Mouse (Mus musculus): ENCODE measurements around the gene BC048671. TPM values are rescaled to one million over a fixed set of nuclear protein-coding genes. Genes with fewer than 3 reads are reported as not detected.
A peak's percentile ranks its signal among the peaks of the same experiment; 100 is the strongest.

BC048671 gene
- total RNA-seq (2015), result not detected in 2 replicates
- total RNA-seq (2017), result not detected in 2 replicates

DNA sequence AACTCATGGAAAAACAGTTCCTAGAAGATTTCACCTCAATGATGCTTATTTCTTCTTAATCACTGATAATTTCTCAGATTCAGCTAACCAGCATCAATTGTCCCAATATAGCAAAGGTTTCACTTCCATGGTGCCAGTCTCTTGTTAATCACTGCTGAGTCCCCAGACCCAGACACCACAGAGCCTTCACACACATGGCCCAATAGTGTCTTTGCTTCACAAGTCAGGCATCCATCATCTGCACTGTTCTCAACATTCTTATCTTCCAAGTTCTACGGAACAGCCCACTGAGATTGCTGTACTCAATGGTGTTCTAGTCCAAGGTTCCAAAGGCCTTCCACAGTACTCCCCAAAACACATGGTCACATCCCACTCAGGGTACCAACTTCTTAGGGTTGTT lies at the start of gene BC048671:
Gene BC048671 (plus strand): TSS at position 301 of the 400 bp plus-strand sequence.
- no peak for ATAC-seq (replicated peaks; ENCODE audit: poor library complexity)

- peak; percentile 60 for ATAC-seq (replicated peaks; ENCODE audit: poor library complexity)
These were observed 12.8 kb upstream of the BC048671 start for GRCm38 (mm10) chr6:90288265-90288664.

GRCm38 (mm10) chr6:90306315-90306975 lies 5.4 kb downstream of the BC048671 start:
- ATAC-seq (replicated peaks; ENCODE audit: poor library complexity), result 0 out of 2 replicates have a peak, but pooled peaks have one; percentile 14

DNA sequence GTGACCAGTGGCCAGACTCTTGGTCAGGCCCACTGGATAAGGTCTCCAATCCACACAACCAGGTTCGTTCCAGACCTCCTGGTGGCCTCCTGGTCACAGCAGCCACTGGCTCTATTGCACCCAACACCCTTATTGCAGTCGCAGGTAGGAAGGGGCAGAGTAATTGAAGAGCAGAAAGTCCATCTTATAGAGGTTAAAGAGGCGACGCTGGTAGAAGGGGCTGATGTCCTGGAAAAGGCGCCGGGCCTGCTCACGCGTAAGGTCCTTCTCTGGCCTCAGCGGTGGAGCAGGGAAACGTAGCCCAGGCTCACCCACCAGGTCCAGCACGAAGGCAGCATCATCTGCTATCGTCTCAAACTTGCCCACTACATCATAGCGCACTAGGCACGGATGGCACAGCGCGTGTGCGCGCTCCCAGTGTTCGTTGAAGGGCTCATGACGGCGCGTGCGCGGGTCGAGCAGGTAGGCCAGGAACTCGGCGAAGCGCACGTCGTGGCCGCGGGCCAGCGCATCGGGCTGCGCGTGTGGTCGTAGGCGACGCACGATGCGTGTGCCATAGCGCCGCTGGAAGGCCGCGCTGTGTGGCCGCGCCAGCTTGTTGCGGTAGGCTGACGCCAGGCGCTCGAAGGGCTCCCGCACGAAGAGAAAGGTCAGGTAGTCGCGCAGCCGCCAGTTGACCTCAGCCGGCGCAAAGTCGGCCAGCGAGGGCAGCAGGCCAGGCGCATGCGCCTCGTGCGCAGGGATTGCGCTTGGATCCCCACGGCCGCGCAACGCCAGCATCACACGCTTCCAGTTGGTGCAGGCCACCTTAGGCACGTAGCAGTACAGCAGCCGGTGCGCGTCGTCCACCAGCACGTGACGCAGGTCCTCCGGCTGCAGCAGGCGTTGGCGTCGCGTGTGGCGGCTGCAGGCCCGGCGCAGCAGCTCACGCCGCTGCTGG lies 8.1 kb downstream of the BC048671 start:
- ATAC-seq (replicated peaks; ENCODE audit: poor library complexity), result no peak

DNA sequence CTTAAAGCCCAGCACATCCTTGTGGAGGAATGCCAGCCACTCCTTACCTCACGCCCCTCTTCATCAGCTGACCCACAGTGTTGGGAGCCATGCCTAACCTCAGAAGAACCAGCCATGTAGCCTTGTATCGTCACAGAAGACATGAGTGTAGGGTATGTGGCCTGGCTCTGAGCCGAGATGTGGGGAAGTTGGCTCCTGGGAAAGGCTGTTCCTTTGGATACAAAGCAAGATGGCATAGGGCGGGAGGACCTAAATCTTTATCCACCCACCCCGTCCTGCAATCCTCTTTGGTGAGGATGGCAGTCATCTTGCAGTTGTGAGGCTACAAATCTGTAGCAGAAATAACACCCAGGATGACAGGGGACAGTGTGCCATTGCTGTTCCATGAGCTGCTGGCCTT lies 14.9 kb downstream of the BC048671 start:
- no peak for ATAC-seq (replicated peaks; ENCODE audit: poor library complexity)

- ATAC-seq (replicated peaks; ENCODE audit: poor library complexity), result no peak
These were observed 16.7 kb downstream of the BC048671 start for GRCm38 (mm10) chr6:90317510-90318258.

- ATAC-seq (replicated peaks; ENCODE audit: poor library complexity), result no peak; the same call in 1 of the 2 replicates
These were observed 18.0 kb downstream of the BC048671 start for GRCm38 (mm10) chr6:90319019-90319418.

DNA sequence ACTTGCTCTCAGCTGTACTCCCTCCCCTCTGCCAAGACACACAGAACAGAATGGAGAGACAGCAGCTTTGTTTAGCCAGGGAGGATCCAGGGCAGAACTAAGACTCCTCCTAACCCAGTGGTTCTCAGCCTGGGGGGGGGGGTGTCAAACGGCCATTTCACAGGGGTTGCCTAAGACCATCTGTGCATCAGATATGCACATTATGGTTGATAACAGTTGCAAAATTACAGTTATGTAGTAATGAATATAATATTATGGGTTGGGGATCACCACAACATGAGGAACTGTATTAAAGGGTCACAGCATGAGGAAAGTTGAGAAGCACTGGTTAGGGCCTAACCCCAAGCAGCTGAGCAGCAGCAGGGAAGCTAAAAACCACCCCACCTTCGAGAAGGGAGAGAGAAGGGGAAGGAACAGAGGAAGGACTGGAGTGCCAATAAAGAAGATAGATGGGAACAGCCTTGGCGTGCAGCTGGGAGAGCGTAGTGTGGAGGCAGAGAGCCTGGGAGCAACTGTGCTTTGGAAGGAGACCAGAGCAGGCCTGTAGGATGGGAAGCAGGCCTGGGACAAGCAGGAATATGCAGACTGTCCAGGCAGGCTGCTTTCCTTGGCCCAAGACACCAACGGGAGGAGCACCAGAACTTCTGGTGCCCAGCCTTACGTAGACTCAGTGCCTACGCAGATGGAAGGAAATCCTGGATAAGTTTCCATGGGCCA lies 18.6 kb downstream of the BC048671 start:
- ATAC-seq (replicated peaks; ENCODE audit: poor library complexity), result peak; percentile 59

- ATAC-seq (replicated peaks; ENCODE audit: poor library complexity), result peak; percentile 35
These were observed 19.4 kb downstream of the BC048671 start for GRCm38 (mm10) chr6:90320429-90320828.

DNA sequence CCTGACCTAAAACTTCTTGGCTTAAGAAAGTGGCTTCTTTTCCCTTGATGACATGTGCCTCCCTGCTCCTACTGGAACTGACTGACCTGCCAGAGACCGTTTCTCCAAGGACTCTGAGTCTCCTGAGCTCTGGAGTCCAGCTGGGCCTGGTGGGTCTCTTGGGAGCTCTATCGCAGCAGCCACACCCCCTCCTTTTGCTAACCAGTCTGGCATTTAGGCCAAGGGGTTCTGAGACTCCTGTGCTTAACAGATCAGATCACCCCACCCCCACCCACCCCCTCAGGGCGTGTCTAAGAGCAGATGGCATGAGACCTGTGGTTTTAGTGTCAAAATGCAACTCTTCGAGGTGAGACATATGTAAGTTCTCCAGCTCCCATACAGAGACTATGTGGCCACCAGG lies 20.8 kb downstream of the BC048671 start:
- ATAC-seq (replicated peaks; ENCODE audit: poor library complexity), result no peak

DNA sequence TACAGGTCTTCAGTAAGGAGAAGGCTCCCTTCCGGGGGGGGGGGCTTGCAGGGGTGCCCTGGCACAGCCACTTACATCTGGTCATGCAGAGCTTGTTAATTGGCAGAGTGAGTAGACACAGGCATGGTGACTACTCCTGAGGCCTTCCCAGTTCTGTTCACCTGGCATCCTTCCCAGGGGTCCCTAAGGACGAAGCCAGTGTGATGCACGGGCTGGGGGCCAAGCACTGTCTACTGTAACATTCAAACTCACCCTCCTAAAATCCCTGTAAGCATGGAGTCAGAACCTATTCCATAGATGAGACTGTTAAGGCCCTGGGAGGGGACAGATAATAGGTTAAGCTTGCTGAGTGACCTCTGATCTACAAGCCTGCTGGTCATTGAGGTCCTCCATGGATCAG lies 23.0 kb downstream of the BC048671 start:
- no peak for ATAC-seq (replicated peaks; ENCODE audit: poor library complexity)

DNA sequence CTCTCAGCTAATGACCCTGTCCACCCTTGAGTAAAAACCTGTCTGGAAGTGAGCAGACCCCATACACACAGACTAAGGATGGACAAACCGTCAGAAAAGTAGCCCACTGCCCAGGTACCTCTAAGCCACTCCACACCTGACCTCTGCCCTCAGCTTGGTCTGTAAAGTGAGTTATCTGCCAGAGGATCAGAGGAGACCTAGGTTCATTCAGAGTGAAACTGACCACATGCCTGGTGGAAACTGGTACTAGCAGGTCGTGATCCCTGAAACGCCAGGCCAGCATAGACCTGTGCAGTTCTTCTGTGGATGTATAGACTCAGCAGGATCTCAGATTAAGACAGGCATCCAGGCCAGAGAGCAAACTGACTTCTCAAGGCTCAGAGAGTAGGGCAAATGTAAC lies 23.4 kb downstream of the BC048671 start:
- no peak for ATAC-seq (replicated peaks; ENCODE audit: poor library complexity)

GRCm38 (mm10) chr6:90324991-90325390 lies 24.0 kb downstream of the BC048671 start, which contains the start of gene Chst13:
TSS of gene Chst13 (minus strand) at chr6:90325185.
- ATAC-seq (replicated peaks; ENCODE audit: poor library complexity), result peak; percentile 73

GRCm38 (mm10) chr6:90327670-90328069 lies 26.7 kb downstream of the BC048671 start:
- peak; percentile 54 for ATAC-seq (replicated peaks; ENCODE audit: poor library complexity)

- ATAC-seq (replicated peaks; ENCODE audit: poor library complexity), result no peak
These were observed 28.9 kb downstream of the BC048671 start for GRCm38 (mm10) chr6:90329953-90330352.

DNA sequence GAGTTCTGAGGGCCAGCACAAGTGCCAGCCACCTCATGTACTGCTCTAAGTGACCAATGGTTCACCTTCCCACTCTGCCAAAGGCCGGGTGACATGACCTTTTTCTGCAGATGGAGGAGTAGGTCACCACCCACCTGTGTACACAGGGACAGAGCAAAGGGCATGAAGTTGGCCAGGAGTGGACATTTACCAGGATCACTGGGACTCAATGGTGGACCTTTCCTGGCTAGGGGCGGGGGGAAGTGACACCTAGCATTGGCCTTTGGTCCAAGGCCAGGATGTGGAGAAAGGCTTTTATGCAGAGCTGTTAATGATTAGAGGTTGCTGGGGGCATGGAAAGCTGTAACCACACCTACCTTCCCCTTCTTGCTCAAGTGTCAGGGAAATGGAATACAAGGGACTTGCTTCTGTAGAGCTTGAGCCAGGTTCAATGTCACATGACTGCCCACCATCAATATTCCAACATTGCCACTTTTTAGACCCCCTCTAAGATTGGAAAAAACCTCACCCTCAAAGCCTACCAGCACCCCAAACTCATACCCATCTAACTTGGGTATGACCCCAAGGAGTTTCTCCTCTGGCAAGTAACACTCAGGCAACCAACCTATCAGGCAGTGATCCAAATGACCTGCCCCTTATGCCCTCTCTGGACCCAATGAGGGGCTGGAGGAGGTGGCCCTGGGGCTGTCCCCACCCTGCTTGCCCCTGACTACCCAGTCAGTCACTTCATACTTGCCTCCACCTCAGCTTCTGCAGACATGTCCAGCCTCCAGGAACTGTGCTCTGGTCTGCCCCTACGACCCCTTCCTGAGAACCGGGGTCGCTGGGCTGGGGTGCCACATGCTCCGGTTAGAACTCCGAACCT lies 31.8 kb downstream of the BC048671 start, which contains the start of gene Uroc1:
Gene Uroc1 (plus strand): TSS at position 724 of the 865 bp plus-strand sequence.
- no peak for ATAC-seq (replicated peaks; ENCODE audit: poor library complexity)

DNA sequence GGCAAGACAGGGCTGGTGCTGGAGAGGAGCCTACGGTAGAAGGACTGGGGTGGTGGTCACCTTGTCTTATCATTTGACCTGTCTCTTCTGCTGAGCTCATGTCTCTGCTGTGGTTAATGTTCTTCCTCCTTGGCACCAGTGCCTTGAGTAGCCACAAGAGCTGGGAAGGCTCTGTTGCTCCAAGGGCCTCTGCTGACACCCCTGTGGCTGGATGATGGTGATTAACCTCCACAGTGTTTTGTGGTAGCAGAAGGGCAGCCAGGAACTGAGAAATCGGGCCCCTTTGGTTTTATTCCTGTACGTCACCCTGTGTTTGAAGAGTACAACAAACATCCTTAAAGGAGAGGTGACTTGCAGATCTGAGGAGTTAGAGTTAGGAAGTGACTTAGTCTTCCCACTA lies 33.2 kb downstream of the BC048671 start:
- ATAC-seq (replicated peaks; ENCODE audit: poor library complexity), result peak; percentile 65

DNA sequence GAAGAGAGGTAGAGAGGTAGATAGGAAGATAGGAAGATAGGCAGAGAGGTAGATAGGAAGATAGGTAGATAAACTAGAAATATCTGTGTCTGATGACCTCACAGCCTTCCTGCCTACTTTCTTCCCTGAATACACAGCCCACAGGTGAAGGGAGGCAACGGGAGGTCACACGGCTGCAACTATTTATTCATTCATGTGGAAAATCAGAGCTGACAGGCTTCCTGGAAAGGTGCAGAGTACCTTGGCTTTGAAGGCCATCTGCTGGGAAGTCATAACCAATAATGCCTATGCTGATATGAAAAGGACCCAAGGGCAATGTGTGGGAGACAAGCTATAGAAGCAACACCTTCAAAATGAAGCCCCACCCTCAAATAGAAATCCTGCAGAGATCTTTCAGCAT lies 41.3 kb downstream of the BC048671 start:
- no peak for ATAC-seq (replicated peaks; ENCODE audit: poor library complexity)

GRCm38 (mm10) chr6:90347183-90347582 lies 46.2 kb downstream of the BC048671 start:
- peak; percentile 43; the same call in 1 of the 2 replicates for ATAC-seq (replicated peaks; ENCODE audit: poor library complexity)
